Comparison of ENCODE assay signal across 8 mouse cellular contexts in genomic region chr12:76417433-76417854, GRCm38 (mm10). TPM values are rescaled to one million over a fixed set of nuclear protein-coding genes. Genes with fewer than 3 reads are reported as not detected.
DNase-seq lines count a peak whose midpoint lies in the region; ATAC-seq and TF ChIP-seq lines count a peak whose summit lies in the region.

Ppp1r36 (plus strand) TSS chr12:76417538.

- peak within 1 kb of the TSS; percentile 57 for H3K4me3 ChIP-seq in ES-E14 (ENCODE audit: insufficient read depth in 1 of 2, low read depth in 1 of 2, low read length in 2 of 2, poor library complexity in 1 of 2, severe bottlenecking in 1 of 2)
- peak within 1 kb of the TSS; percentile 56 for H3K4me3 ChIP-seq in limb, embryonic 10.5 days
- peak within 1 kb of the TSS; percentile 55 for H3K4me3 ChIP-seq in midbrain, embryonic 10.5 days

- peak within 1 kb of the TSS; percentile 35; the same call in 1 of the 2 replicates for H3K9ac ChIP-seq in ES-E14 (ENCODE audit: insufficient read depth, low read depth, low read length, poor library complexity, severe bottlenecking)

- no peak for DNase-seq in ES-E14 (ENCODE audit: low read depth, low spot score)
- DNase-seq in embryo, embryonic 11 days = peak; percentile 69
- peak; percentile 33 to 35 for DNase-seq in heart, postnatal 10 days
- DNase-seq in limb, embryonic 10.5 days (ENCODE audit: low spot score) = peak; percentile 69
- DNase-seq in midbrain, embryonic 10.5 days (ENCODE audit: low spot score) = peak; percentile 49
- DNase-seq in urinary bladder, postnatal 25 days (ENCODE audit: low spot score) = peak; percentile 28
- no peak for DNase-seq in spleen, adult 12 weeks (ENCODE audit: low spot score)

- in situ Hi-C loops in ES-E14 (cut with MboI; ENCODE audit: low sequenced_read_pairs in 2 of 2, unreplicated experiment in 2 of 2) = no loop called here

- no peaks in the 10 kb centered on the region for H3K36me3 ChIP-seq in ES-E14 (ENCODE audit: control insufficient read depth, insufficient read depth, low read length, poor library complexity, severe bottlenecking)
- no peaks in the 10 kb centered on the region for H3K36me3 ChIP-seq in limb, embryonic 10.5 days
- no peaks in the 10 kb centered on the region for H3K36me3 ChIP-seq in midbrain, embryonic 10.5 days

- no peaks in the 10 kb centered on the region for H3K9me3 ChIP-seq in ES-E14 (ENCODE audit: control insufficient read depth, insufficient read depth, low read depth, low read length)
- H3K9me3 ChIP-seq in limb, embryonic 10.5 days (replicated peaks) = no peaks in the 10 kb centered on the region
- peaks cover 5% of the 10 kb centered on the region; the same call in 1 of the 2 replicates for H3K9me3 ChIP-seq in midbrain, embryonic 10.5 days (replicated peaks)

- no peaks in the 10 kb centered on the region for H3K4me1 ChIP-seq in ES-E14 (ENCODE audit: control insufficient read depth in 2 of 2, insufficient read depth in 2 of 2, low read length in 2 of 2, poor library complexity in 1 of 2)
- H3K4me1 ChIP-seq in limb, embryonic 10.5 days = peaks cover 11% of the 10 kb centered on the region
- H3K4me1 ChIP-seq in midbrain, embryonic 10.5 days = peaks cover 6% of the 10 kb centered on the region

- ATAC-seq in frontal cortex, adult (ENCODE audit: low TSS enrichment) = no peak

- H3K27me3 ChIP-seq in limb, embryonic 10.5 days (ENCODE audit: low read depth, poor library complexity, severe bottlenecking) = peaks cover 27% of the 10 kb centered on the region
- H3K27me3 ChIP-seq in midbrain, embryonic 10.5 days (ENCODE audit: low read depth, poor library complexity, severe bottlenecking) = peaks cover 33% of the 10 kb centered on the region

- no peak within 1 kb of the TSS for H3K27ac ChIP-seq in ES-E14 (ENCODE audit: insufficient read depth, low read depth, low read length, poor library complexity, severe bottlenecking)
- peak within 1 kb of the TSS; percentile 74 for H3K27ac ChIP-seq in limb, embryonic 10.5 days
- H3K27ac ChIP-seq in midbrain, embryonic 10.5 days (replicated peaks) = no peak within 1 kb of the TSS

- intact Hi-C loops in heart, postnatal 10 days (cut with DNase I) = no loop called here

- whole genome bisulfite sequencing in limb, embryonic 10.5 days = under 1% methylated on average over 37 of the region's 37 CpGs
- WGBS in midbrain, embryonic 10.5 days = 2% methylated on average over 37 of the region's 37 CpGs

TF ChIP-seq in ES-E14, 5 proteins besides CTCF, POLR2A, EP300 and RAD21:
- TF ChIP-seq ZC3H11A (IDR thresholded peaks at IDR 0.05; ENCODE audit: borderline replicate concordance, low read depth, low read length) (no peak), CHD2 (IDR thresholded peaks at IDR 0.05; ENCODE audit: low read depth, low read length) (no peak), MAFK (IDR thresholded peaks at IDR 0.05; ENCODE audit: insufficient read depth, low read depth, low read length) (no peak), ZNF384 (IDR thresholded peaks at IDR 0.05; ENCODE audit: low read depth, low read length) (no peak), HCFC1 (IDR thresholded peaks at IDR 0.05; ENCODE audit: borderline replicate concordance, insufficient read depth, low read length) (no peak)

RNA-seq across cellular contexts. Expression of gene Ppp1r36, which starts in this region (rescaled TPM):
- total RNA-seq in ES-E14 (2012; rRNA removed) = 0.54 and 0.69 TPM in 2 replicates
- total RNA-seq in heart, postnatal 10 days (2021) = 1 to 10 TPM in 1 of 2 experiments, under 1 TPM in 1; 0.79 to 1.0 TPM
- 1.0 and 2.2 TPM in 2 replicates for polyA plus RNA-seq in limb, embryonic 10.5 days (2016; fragmentation: Nextera tagmentation; extraction: Ambion mirVana)
- 0.33 and 0.71 TPM in 2 replicates for polyA plus RNA-seq in midbrain, embryonic 10.5 days (2016; fragmentation: Nextera tagmentation; extraction: Ambion mirVana)

Comparison
In these comparisons a context has a peak if more than half of its experiments do, and no peak if none do; other contexts are left out.
1. Peak in DNase-seq and H3K4me3 ChIP-seq in midbrain, embryonic 10.5 days; RNA of the gene not detected or under 1 TPM.
2. DNase-seq: peak in embryo, embryonic 11 days (single experiment), heart, postnatal 10 days (2 of 2), limb, embryonic 10.5 days (single experiment) and urinary bladder, postnatal 25 days (single experiment); none in ES-E14 (single experiment) and spleen, adult 12 weeks (single experiment).
3. Peak in every context shown above with its lines, with median percentiles within 50 percentile points of each other: H3K4me3 ChIP-seq.